Mouse (Mus musculus): ENCODE results near the gene Alox12.

Alox12 gene

GRCm38 (mm10) chr11:70220731-70221602 is 34.2 kb downstream of the Alox12 start, which contains the start of gene Slc16a13:
TSS of gene Slc16a13 (minus strand) at chr11:70221064.
- peak; percentile 89 for DNase-seq (ENCODE audit: low read depth, low spot score)

- DNase-seq (ENCODE audit: low read depth, low spot score) = no peak
Observed at GRCm38 (mm10) chr11:70220323-70220722, 34.8 kb downstream of the Alox12 start.

- no peak for DNase-seq (ENCODE audit: low read depth, low spot score)
Observed at GRCm38 (mm10) chr11:70219873-70220272, 35.3 kb downstream of the Alox12 start.

- DNase-seq (ENCODE audit: low read depth, low spot score) = no peak
Observed at GRCm38 (mm10) chr11:70218741-70219470, 36.2 kb downstream of the Alox12 start.

- no peak for DNase-seq (ENCODE audit: low read depth, low spot score)
Observed at GRCm38 (mm10) chr11:70218039-70218438, 37.1 kb downstream of the Alox12 start.

GRCm38 (mm10) chr11:70216103-70216502 is 39.0 kb downstream of the Alox12 start:
- DNase-seq (ENCODE audit: low read depth, low spot score) = no peak

GRCm38 (mm10) chr11:70215301-70215700 is 39.9 kb downstream of the Alox12 start:
- DNase-seq (ENCODE audit: low read depth, low spot score) = no peak

GRCm38 (mm10) chr11:70214856-70215209 is 40.3 kb downstream of the Alox12 start:
- DNase-seq (ENCODE audit: low read depth, low spot score) = no peak

- DNase-seq (ENCODE audit: low read depth, low spot score) = no peak
Observed at GRCm38 (mm10) chr11:70214191-70214855, 40.8 kb downstream of the Alox12 start.

GRCm38 (mm10) chr11:70213736-70214135 is 41.4 kb downstream of the Alox12 start:
- no peak for DNase-seq (ENCODE audit: low read depth, low spot score)

- DNase-seq (ENCODE audit: low read depth, low spot score) = peak; percentile 74
Observed at GRCm38 (mm10) chr11:70212896-70213295, 42.3 kb downstream of the Alox12 start.

GRCm38 (mm10) chr11:70212423-70212822 is 42.7 kb downstream of the Alox12 start, which contains the start of gene Slc16a11:
TSS of gene Slc16a11 (plus strand) at chr11:70212752.
- DNase-seq (ENCODE audit: low read depth, low spot score) = no peak

GRCm38 (mm10) chr11:70211972-70212371 is 43.2 kb downstream of the Alox12 start:
- DNase-seq (ENCODE audit: low read depth, low spot score) = no peak

- DNase-seq (ENCODE audit: low read depth, low spot score) = no peak
Observed at GRCm38 (mm10) chr11:70210681-70211080, 44.5 kb downstream of the Alox12 start.

GRCm38 (mm10) chr11:70208778-70209388 is 46.3 kb downstream of the Alox12 start:
- DNase-seq (ENCODE audit: low read depth, low spot score) = no peak

- no peak for DNase-seq (ENCODE audit: low read depth, low spot score)
Observed at GRCm38 (mm10) chr11:70207283-70207682, 47.9 kb downstream of the Alox12 start.

- DNase-seq (ENCODE audit: low read depth, low spot score) = no peak
Observed at GRCm38 (mm10) chr11:70206801-70207200, 48.4 kb downstream of the Alox12 start.

- DNase-seq (ENCODE audit: low read depth, low spot score) = peak; percentile 80
Observed at GRCm38 (mm10) chr11:70201691-70202090, 53.5 kb downstream of the Alox12 start.

GRCm38 (mm10) chr11:70200036-70200608 is 55.0 kb downstream of the Alox12 start:
- no peak for DNase-seq (ENCODE audit: low read depth, low spot score)

GRCm38 (mm10) chr11:70199107-70199506 is 56.0 kb downstream of the Alox12 start:
- no peak for DNase-seq (ENCODE audit: low read depth, low spot score)

- no peak for DNase-seq (ENCODE audit: low read depth, low spot score)
Observed at GRCm38 (mm10) chr11:70198332-70198731, 56.8 kb downstream of the Alox12 start.

Measured in A20 (cell line).